Mouse (Mus musculus) embryonic facial prominence, embryonic 11.5 days (tissue): ENCODE data around the gene Mettl7a1. TPM values are rescaled to one million over a fixed set of nuclear protein-coding genes. Genes with fewer than 3 reads are reported as not detected.

Source experiments
- ATAC-seq: fragments of 200-750 bp; cut with Nextera tagmentation; replicated peaks from 2 replicates; pipeline ENCODE4 v1.8.0; 2017; ENCODE audit warnings: low read depth; ENCODE audit not compliant: insufficient number of reproducible peaks, low FRiP score, low TSS enrichment
- DNase-seq: peaks from one replicate; pipeline ENCODE4 v3.0.0-alpha.2; 2015; ENCODE audit warnings: low spot score
- H3K27ac ChIP-seq: fragments of 300-500 bp; sonication (generic); replicated peaks from 2 replicates; pipeline ENCODE4 v1.5.1; 2014; ENCODE audit warnings: mild to moderate bottlenecking, low read depth, low read length, control low read depth
- H3K27me3 ChIP-seq: fragments of 300-500 bp; sonication (generic); 2 replicates; pipeline ENCODE4 v1.6.1; 2014; ENCODE audit warnings: mild to moderate bottlenecking, low read length, moderate library complexity, mixed read lengths; ENCODE audit not compliant: control insufficient read depth, insufficient read depth
- H3K36me3 ChIP-seq: fragments of 300-500 bp; sonication (generic); replicated peaks from 2 replicates; pipeline ENCODE4 v1.6.1; 2014; ENCODE audit warnings: low read depth, mild to moderate bottlenecking, low read length, moderate library complexity, mixed read lengths; ENCODE audit not compliant: control insufficient read depth, insufficient read depth
- H3K4me1 ChIP-seq: fragments of 300-500 bp; sonication (generic); 2 replicates; pipeline ENCODE4 v1.6.1; 2014; ENCODE audit warnings: low read length, mixed read lengths; ENCODE audit not compliant: control insufficient read depth, insufficient read depth
- H3K4me2 ChIP-seq: fragments of 300-500 bp; sonication (generic); 2 replicates; pipeline ENCODE4 v1.6.1; 2014; ENCODE audit warnings: low read depth, mild to moderate bottlenecking, control low read depth, low read length, moderate library complexity
- H3K4me3 ChIP-seq: fragments of 300-500 bp; sonication (generic); 2 replicates; pipeline ENCODE4 v1.5.1; 2014; ENCODE audit warnings: low read depth, low read length, control low read depth
- H3K9ac ChIP-seq: fragments of 300-500 bp; sonication (generic); replicated peaks from 2 replicates; pipeline ENCODE4 v1.6.1; 2014; ENCODE audit warnings: mild to moderate bottlenecking, control low read depth, low read length
- H3K9me3 ChIP-seq: fragments of 300-500 bp; sonication (generic); replicated peaks from 2 replicates; pipeline ENCODE4 v1.6.1; 2016; ENCODE audit warnings: mild to moderate bottlenecking, low read length, inconsistent platforms, mixed read lengths; ENCODE audit not compliant: control insufficient read depth
- WGBS: fragments of 180-500 bp; shearing (Covaris S2); extraction: QIAGEN DNeasy Blood & Tissue Kit; methylation state at CpG from one replicate; pipeline ENCODE4 v1.1.7; 2014; 5-methylcytosine and 5-hydroxymethylcytosine counted together
- polyA plus RNA-seq: library from polyadenylated mRNA; unstranded; fragments of >200 nt; fragmentation: Nextera tagmentation; extraction: Ambion mirVana; gene quantifications from 2 replicates; pipeline ENCODE4 v1.2.1, GENCODE M21; 2014

The Mettl7a1 gene
- polyA plus RNA-seq, 1 experiment from 2014 or later, result 4.8 TPM

GRCm38 (mm10) chr15:100280626-100281025 lies 23.3 kb upstream of the Mettl7a1 start, which contains the start of gene Tmprss12:
Gene Tmprss12, plus strand, starts transcription at chr15:100280837.
- ATAC-seq, result no peak
- H3K4me3 ChIP-seq, result no peak within 1 kb of the TSS
- no peaks in the 10 kb centered on the region for H3K9me3 ChIP-seq
- no peak within 1 kb of the TSS for H3K27ac ChIP-seq
- DNase-seq, result no peak
- H3K4me1 ChIP-seq, result no peaks in the 10 kb centered on the region
- no peak within 1 kb of the TSS for H3K4me2 ChIP-seq
- H3K36me3 ChIP-seq, result no peaks in the 10 kb centered on the region
- no peak within 1 kb of the TSS for H3K9ac ChIP-seq
- 96% methylated on average over 20 of the region's 20 CpGs for WGBS
- no peaks in the 10 kb centered on the region for H3K27me3 ChIP-seq

- Histone ChIP-seq H3K27me3 (no peaks in the 10 kb centered on the region), H3K4me3 (no peak overlapping the region), H3K4me1 (no peaks in the 10 kb centered on the region), H3K27ac (no peak overlapping the region), H3K9me3 (no peaks in the 10 kb centered on the region), H3K9ac (no peak overlapping the region), H3K36me3 (no peaks in the 10 kb centered on the region), H3K4me2 (no peak overlapping the region)
- no peak for DNase-seq
- ATAC-seq, result no peak
- WGBS, result 89% methylated on average over 6 of the region's 6 CpGs
Observed at GRCm38 (mm10) chr15:100288980-100289379, 15.0 kb upstream of the Mettl7a1 start.

- Histone ChIP-seq H3K36me3 (no peaks in the 10 kb centered on the region), H3K9me3 (no peaks in the 10 kb centered on the region), H3K27me3 (no peaks in the 10 kb centered on the region), H3K4me2 (no peak overlapping the region), H3K4me3 (no peak overlapping the region), H3K4me1 (no peaks in the 10 kb centered on the region), H3K9ac (no peak overlapping the region), H3K27ac (no peak overlapping the region)
- WGBS, result 79% methylated on average over 5 of the region's 5 CpGs
- ATAC-seq (no peak), DNase-seq (no peak)
Observed at GRCm38 (mm10) chr15:100290858-100291257, 13.1 kb upstream of the Mettl7a1 start.

- WGBS, result 69% methylated on average over 7 of the region's 7 CpGs
- no peaks in the 10 kb centered on the region for H3K36me3 ChIP-seq
- H3K27me3 ChIP-seq, result no peaks in the 10 kb centered on the region
- no peak overlapping the region for H3K9ac ChIP-seq
- no peak for DNase-seq
- no peaks in the 10 kb centered on the region for H3K9me3 ChIP-seq
- no peak overlapping the region for H3K4me2 ChIP-seq
- no peak overlapping the region for H3K4me3 ChIP-seq
- no peak overlapping the region for H3K27ac ChIP-seq
- no peaks in the 10 kb centered on the region for H3K4me1 ChIP-seq
- ATAC-seq, result no peak
Observed at GRCm38 (mm10) chr15:100292326-100292725, 11.6 kb upstream of the Mettl7a1 start.

GRCm38 (mm10) chr15:100297856-100298255 lies 6.1 kb upstream of the Mettl7a1 start:
- no peak for ATAC-seq
- H3K27me3 ChIP-seq, result no peaks in the 10 kb centered on the region
- H3K4me1 ChIP-seq, result no peaks in the 10 kb centered on the region
- no peaks in the 10 kb centered on the region for H3K36me3 ChIP-seq
- H3K4me2 ChIP-seq, result no peak overlapping the region
- WGBS, result 88% methylated on average over 5 of the region's 5 CpGs
- no peak overlapping the region for H3K4me3 ChIP-seq
- no peak for DNase-seq
- no peak overlapping the region for H3K27ac ChIP-seq
- H3K9ac ChIP-seq, result no peak overlapping the region
- H3K9me3 ChIP-seq, result no peaks in the 10 kb centered on the region

- 79% methylated on average over 6 of the region's 6 CpGs for WGBS
- Histone ChIP-seq H3K27me3 (no peaks in the 10 kb centered on the region), H3K4me3 (no peak overlapping the region), H3K36me3 (no peaks in the 10 kb centered on the region), H3K9ac (no peak overlapping the region), H3K4me2 (no peak overlapping the region), H3K27ac (no peak overlapping the region), H3K9me3 (no peaks in the 10 kb centered on the region), H3K4me1 (no peaks in the 10 kb centered on the region)
- DNase-seq (no peak), ATAC-seq (no peak)
Observed at GRCm38 (mm10) chr15:100300499-100300898, 3.4 kb upstream of the Mettl7a1 start.

- Histone ChIP-seq H3K4me1 (no peaks in the 10 kb centered on the region), H3K27me3 (no peaks in the 10 kb centered on the region), H3K27ac (no peak overlapping the region), H3K36me3 (no peaks in the 10 kb centered on the region), H3K9me3 (no peaks in the 10 kb centered on the region), H3K4me2 (no peak overlapping the region), H3K9ac (no peak overlapping the region), H3K4me3 (no peak overlapping the region)
- ATAC-seq (no peak), DNase-seq (no peak)
- WGBS, result 80% methylated on average over 15 of the region's 15 CpGs
Observed at GRCm38 (mm10) chr15:100301556-100301955, 2.4 kb upstream of the Mettl7a1 start.

- Histone ChIP-seq H3K36me3 (no peaks in the 10 kb centered on the region), H3K4me1 (no peaks in the 10 kb centered on the region), H3K27ac (no peak overlapping the region), H3K4me2 (peak overlapping the region; percentile 66), H3K9me3 (no peaks in the 10 kb centered on the region), H3K4me3 (no peak overlapping the region), H3K9ac (no peak overlapping the region), H3K27me3 (no peaks in the 10 kb centered on the region)
- 62% methylated on average over 8 of the region's 8 CpGs for WGBS
- DNase-seq, result no peak
- no peak for ATAC-seq
Observed at GRCm38 (mm10) chr15:100303428-100304018, 417 bp upstream of the Mettl7a1 start.
